Mouse (Mus musculus) neural tube, embryonic 15.5 days (tissue): ENCODE measurements around the gene 0610010K14Rik. TPM values are rescaled to one million over a fixed set of nuclear protein-coding genes. Genes with fewer than 3 reads are reported as not detected.

ENCODE experiments used
- ATAC-seq: fragments of 200-750 bp; cut with Nextera tagmentation; 2 replicates; pipeline ENCODE4 v1.8.0; 2017; ENCODE audit warnings: mild to moderate bottlenecking, moderate TSS enrichment, moderate library complexity; ENCODE audit not compliant: low FRiP score
- H3K27ac ChIP-seq: fragments of 300-500 bp; sonication (generic); replicated peaks from 2 replicates; pipeline ENCODE4 v1.5.1; 2015; ENCODE audit warnings: mild to moderate bottlenecking, inconsistent platforms
- H3K27me3 ChIP-seq: fragments of 300-500 bp; sonication (generic); replicated peaks from 2 replicates; pipeline ENCODE4 v1.6.1; 2015; ENCODE audit warnings: inconsistent platforms
- H3K36me3 ChIP-seq: fragments of 300-500 bp; sonication (generic); 2 replicates; pipeline ENCODE4 v1.6.1; 2015; ENCODE audit warnings: inconsistent platforms
- H3K4me1 ChIP-seq: fragments of 300-500 bp; sonication (generic); 2 replicates; pipeline ENCODE4 v1.6.1; 2015; ENCODE audit warnings: inconsistent platforms
- H3K4me2 ChIP-seq: fragments of 300-500 bp; sonication (generic); 2 replicates; pipeline ENCODE4 v1.6.1; 2015; ENCODE audit warnings: inconsistent platforms, mild to moderate bottlenecking, moderate library complexity
- H3K4me3 ChIP-seq: fragments of 300-500 bp; sonication (generic); replicated peaks from 2 replicates; pipeline ENCODE4 v1.5.1; 2015; ENCODE audit warnings: mild to moderate bottlenecking, inconsistent platforms
- H3K9ac ChIP-seq: fragments of 300-500 bp; sonication (generic); replicated peaks from 2 replicates; pipeline ENCODE4 v1.6.1; 2015; ENCODE audit warnings: mild to moderate bottlenecking, inconsistent platforms
- H3K9me3 ChIP-seq: fragments of 300-500 bp; sonication (generic); replicated peaks from 2 replicates; pipeline ENCODE4 v1.6.1; 2016; ENCODE audit warnings: inconsistent platforms
- WGBS: fragments of 180-500 bp; shearing (Covaris S2); methylation state at CpG from one replicate; pipeline ENCODE4 v1.1.7; 2015; ENCODE audit warnings: mixed read lengths; 5-methylcytosine and 5-hydroxymethylcytosine counted together
- polyA plus RNA-seq: library from polyadenylated mRNA; unstranded; fragments of >200 nt; fragmentation: Nextera tagmentation; extraction: Ambion mirVana; gene quantifications from 2 replicates; pipeline ENCODE4 v1.2.1, GENCODE M21; 2015

Gene 0610010K14Rik
- polyA plus RNA-seq, 1 experiment from 2014 or later = 167 TPM

- Histone ChIP-seq H3K4me1 (peaks cover 37% of the 10 kb centered on the region), H3K36me3 (peaks cover 20% of the 10 kb centered on the region), H3K27ac (no peak overlapping the region), H3K4me2 (peak overlapping the region; percentile 84), H3K9ac (peak overlapping the region; percentile 51), H3K27me3 (peaks cover 51% of the 10 kb centered on the region), H3K4me3 (peak overlapping the region; percentile 35), H3K9me3 (no peaks in the 10 kb centered on the region)
- 6% methylated on average over 26 of the region's 26 CpGs for WGBS
- peak; percentile 39; the same call in 1 of the 2 replicates for ATAC-seq
These were observed 24.0 kb downstream of the 0610010K14Rik start for GRCm38 (mm10) chr11:70213736-70214135.

GRCm38 (mm10) chr11:70212896-70213295, 24.8 kb downstream of the 0610010K14Rik start:
- H3K27ac ChIP-seq = no peak overlapping the region
- peaks cover 18% of the 10 kb centered on the region for H3K36me3 ChIP-seq
- no peaks in the 10 kb centered on the region for H3K9me3 ChIP-seq
- no peak overlapping the region for H3K9ac ChIP-seq
- 15% methylated on average over 9 of the region's 9 CpGs for WGBS
- H3K4me2 ChIP-seq = peak overlapping the region; percentile 84
- H3K27me3 ChIP-seq = peaks cover 50% of the 10 kb centered on the region
- H3K4me1 ChIP-seq = peaks cover 29% of the 10 kb centered on the region
- ATAC-seq = no peak
- H3K4me3 ChIP-seq = no peak overlapping the region

GRCm38 (mm10) chr11:70212423-70212822, 25.3 kb downstream of the 0610010K14Rik start, which contains the start of gene Slc16a11:
Gene Slc16a11, plus strand, starts transcription at chr11:70212752.
- Histone ChIP-seq H3K27me3 (peaks cover 45% of the 10 kb centered on the region), H3K9ac (no peak within 1 kb of the TSS; the same call in 1 of the 2 replicates), H3K27ac (no peak within 1 kb of the TSS), H3K4me2 (peak within 1 kb of the TSS; percentile 84), H3K4me1 (peaks cover 26% of the 10 kb centered on the region), H3K9me3 (no peaks in the 10 kb centered on the region), H3K4me3 (peak within 1 kb of the TSS; percentile 35), H3K36me3 (peaks cover 14% of the 10 kb centered on the region)
- WGBS = 72% methylated on average over 6 of the region's 6 CpGs
- no peak for ATAC-seq

- Histone ChIP-seq H3K36me3 (peaks cover 10% of the 10 kb centered on the region; the same call in 1 of the 2 replicates), H3K4me2 (no peak overlapping the region), H3K27me3 (peaks cover 42% of the 10 kb centered on the region), H3K4me1 (peaks cover 26% of the 10 kb centered on the region), H3K4me3 (no peak overlapping the region), H3K27ac (no peak overlapping the region), H3K9me3 (no peaks in the 10 kb centered on the region), H3K9ac (no peak overlapping the region)
- WGBS = 86% methylated on average over 6 of the region's 6 CpGs
- ATAC-seq = no peak
These were observed 25.7 kb downstream of the 0610010K14Rik start for GRCm38 (mm10) chr11:70211972-70212371.

- Histone ChIP-seq H3K4me2 (no peak overlapping the region), H3K27me3 (peaks cover 29% of the 10 kb centered on the region), H3K27ac (no peak overlapping the region), H3K4me3 (no peak overlapping the region), H3K9ac (no peak overlapping the region), H3K4me1 (peaks cover 26% of the 10 kb centered on the region), H3K36me3 (no peaks in the 10 kb centered on the region), H3K9me3 (no peaks in the 10 kb centered on the region)
- ATAC-seq = no peak
- WGBS = 91% methylated on average over 2 of the region's 2 CpGs
These were observed 27.0 kb downstream of the 0610010K14Rik start for GRCm38 (mm10) chr11:70210681-70211080.

- peaks cover 9% of the 10 kb centered on the region for H3K4me1 ChIP-seq
- no peaks in the 10 kb centered on the region for H3K36me3 ChIP-seq
- H3K27ac ChIP-seq = no peak overlapping the region
- H3K27me3 ChIP-seq = peaks cover 12% of the 10 kb centered on the region
- H3K4me2 ChIP-seq = no peak overlapping the region
- no peak overlapping the region for H3K4me3 ChIP-seq
- H3K9me3 ChIP-seq = no peaks in the 10 kb centered on the region
- WGBS = 80% methylated on average over 5 of the region's 5 CpGs
- H3K9ac ChIP-seq = no peak overlapping the region
- ATAC-seq = no peak
These were observed 28.8 kb downstream of the 0610010K14Rik start for GRCm38 (mm10) chr11:70208778-70209388.

GRCm38 (mm10) chr11:70207283-70207682, 30.4 kb downstream of the 0610010K14Rik start:
- peaks cover 7% of the 10 kb centered on the region for H3K27me3 ChIP-seq
- no peak overlapping the region for H3K4me3 ChIP-seq
- no peak overlapping the region for H3K4me2 ChIP-seq
- no peak overlapping the region for H3K27ac ChIP-seq
- H3K4me1 ChIP-seq = no peaks in the 10 kb centered on the region
- no peak for ATAC-seq
- no peak overlapping the region for H3K9ac ChIP-seq
- 88% methylated on average over 7 of the region's 7 CpGs for WGBS
- H3K9me3 ChIP-seq = no peaks in the 10 kb centered on the region
- H3K36me3 ChIP-seq = no peaks in the 10 kb centered on the region

GRCm38 (mm10) chr11:70206801-70207200, 30.9 kb downstream of the 0610010K14Rik start:
- Histone ChIP-seq H3K4me3 (no peak overlapping the region), H3K36me3 (no peaks in the 10 kb centered on the region), H3K4me2 (no peak overlapping the region), H3K9me3 (no peaks in the 10 kb centered on the region), H3K27ac (no peak overlapping the region), H3K27me3 (peaks cover 7% of the 10 kb centered on the region), H3K4me1 (no peaks in the 10 kb centered on the region), H3K9ac (no peak overlapping the region)
- no peak for ATAC-seq
- WGBS = 90% methylated on average over 2 of the region's 2 CpGs

GRCm38 (mm10) chr11:70201691-70202090, 36.0 kb downstream of the 0610010K14Rik start:
- 44% methylated on average over 5 of the region's 5 CpGs for WGBS
- no peak overlapping the region for H3K4me2 ChIP-seq
- no peak for ATAC-seq

GRCm38 (mm10) chr11:70200036-70200608, 37.6 kb downstream of the 0610010K14Rik start:
- WGBS = 83% methylated on average over 5 of the region's 5 CpGs
- Histone ChIP-seq H3K9me3 (no peaks in the 10 kb centered on the region), H3K4me1 (peaks cover 4% of the 10 kb centered on the region; the same call in 1 of the 2 replicates), H3K4me3 (no peak overlapping the region), H3K27me3 (no peaks in the 10 kb centered on the region), H3K27ac (no peak overlapping the region), H3K4me2 (no peak overlapping the region), H3K36me3 (no peaks in the 10 kb centered on the region), H3K9ac (no peak overlapping the region)
- ATAC-seq = no peak

More at GRCm38 (mm10) chr11:70201691-70202090, 36.0 kb downstream of the 0610010K14Rik start:
- Histone ChIP-seq H3K9me3 (no peaks in the 10 kb centered on the region), H3K4me3 (no peak overlapping the region), H3K27me3 (no peaks in the 10 kb centered on the region; the same call in 1 of the 2 replicates), H3K36me3 (no peaks in the 10 kb centered on the region), H3K27ac (no peak overlapping the region), H3K4me1 (peaks cover 4% of the 10 kb centered on the region; the same call in 1 of the 2 replicates), H3K9ac (no peak overlapping the region)

GRCm38 (mm10) chr11:70199107-70199506, 38.6 kb downstream of the 0610010K14Rik start:
- Histone ChIP-seq H3K36me3 (no peaks in the 10 kb centered on the region), H3K4me2 (no peak overlapping the region), H3K9me3 (no peaks in the 10 kb centered on the region), H3K9ac (no peak overlapping the region), H3K27ac (no peak overlapping the region), H3K4me1 (peaks cover 4% of the 10 kb centered on the region; the same call in 1 of the 2 replicates), H3K4me3 (no peak overlapping the region), H3K27me3 (no peaks in the 10 kb centered on the region)
- no peak for ATAC-seq
- 84% methylated on average over 8 of the region's 8 CpGs for WGBS

- WGBS = 85% methylated on average over 3 of the region's 3 CpGs
- H3K27ac ChIP-seq = no peak overlapping the region
- H3K9ac ChIP-seq = no peak overlapping the region
- H3K27me3 ChIP-seq = no peaks in the 10 kb centered on the region
- no peak for ATAC-seq
- H3K4me3 ChIP-seq = no peak overlapping the region
- H3K36me3 ChIP-seq = no peaks in the 10 kb centered on the region
- peaks cover 4% of the 10 kb centered on the region; the same call in 1 of the 2 replicates for H3K4me1 ChIP-seq
- no peak overlapping the region for H3K4me2 ChIP-seq
- no peaks in the 10 kb centered on the region for H3K9me3 ChIP-seq
These were observed 39.4 kb downstream of the 0610010K14Rik start for GRCm38 (mm10) chr11:70198332-70198731.
